Mouse (Mus musculus) adrenal gland (tissue): ENCODE results near the gene Fancg.
"Not testable (repeated sequence)": the region's sequence is repeated elsewhere in the genome, so short reads cannot be mapped to it uniquely, and the experiment has no call there.

ENCODE experiments used
- intact Hi-C: fragments of 180-260 bp; cut with DNase I; formaldehyde crosslinking; loops from one replicate; pipeline ENCODE4 v1.15.1; 2025

Fancg gene

DNA sequence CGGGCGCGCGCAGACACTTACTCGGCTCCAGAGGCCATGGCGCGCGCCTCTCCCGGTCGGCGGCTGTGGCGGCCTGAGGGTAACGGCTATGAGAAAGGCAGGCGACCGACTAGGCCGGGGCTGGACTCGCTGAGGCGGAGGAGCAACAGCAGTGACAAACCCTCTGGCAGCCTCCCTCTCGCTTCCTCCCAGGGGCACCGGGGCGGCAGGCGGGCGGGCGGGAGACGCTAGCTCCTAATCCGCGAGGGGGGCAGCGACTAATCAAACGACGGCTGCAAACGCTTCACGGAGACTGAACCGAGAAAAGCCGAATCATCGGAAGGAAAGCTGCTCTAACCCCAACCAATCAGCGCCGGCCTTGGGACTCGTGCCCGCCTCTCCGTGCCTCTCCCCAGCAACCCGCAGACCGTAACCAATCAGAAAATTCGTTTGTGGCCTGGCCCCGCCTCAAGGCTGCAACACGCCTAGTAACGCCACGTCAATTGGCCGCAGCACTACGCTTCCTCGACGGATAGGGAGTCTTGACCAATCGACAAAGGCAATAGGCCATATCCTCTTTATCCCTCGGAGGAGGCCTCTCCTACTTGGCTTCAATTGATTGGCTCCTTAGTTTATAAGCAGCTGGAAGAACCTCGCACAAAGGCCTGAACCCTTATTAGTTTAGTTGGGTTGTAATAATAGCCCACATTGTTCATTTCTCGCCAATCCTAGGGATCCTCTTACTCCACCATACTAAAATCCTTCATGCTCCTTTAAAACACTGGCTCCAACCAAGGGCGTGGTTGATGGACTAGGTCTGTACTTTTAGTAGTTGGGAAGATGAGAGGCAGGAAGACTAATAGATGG lies 9.9 kb downstream of the Fancg start, which contains the start of gene Vcp:
TSS of gene Vcp (minus strand) at position 367 of the 846 bp plus-strand sequence.
- intact Hi-C loops: not testable (repeated sequence)

GRCm38 (mm10) chr4:42999451-43000140 lies 10.7 kb downstream of the Fancg start:
- intact Hi-C loops: no loop called here

DNA sequence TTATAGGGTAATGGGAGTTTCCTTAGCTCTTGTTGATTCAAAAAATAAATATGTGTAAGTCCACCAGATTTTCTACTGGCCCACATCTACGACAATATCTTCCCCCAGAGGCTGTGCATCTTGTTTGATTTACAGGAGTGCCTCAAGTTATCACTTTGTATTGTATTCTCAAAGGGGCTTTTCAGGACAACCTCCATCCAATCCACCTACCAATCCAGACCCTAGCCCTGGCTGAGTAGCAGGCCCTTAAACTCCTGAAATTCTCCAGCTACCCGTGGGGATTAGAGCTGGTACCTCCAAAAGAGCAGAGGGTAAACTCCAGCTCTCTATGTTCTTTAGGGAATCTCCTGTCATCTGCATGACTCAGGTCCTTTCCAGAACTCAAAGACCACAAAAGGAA lies 12.3 kb downstream of the Fancg start:
- intact Hi-C loops: no loop called here

GRCm38 (mm10) chr4:42988296-42988695 lies 22.0 kb downstream of the Fancg start:
- intact Hi-C loops: no loop called here

GRCm38 (mm10) chr4:42980467-42980866 lies 29.8 kb downstream of the Fancg start:
- intact Hi-C loops: not testable (repeated sequence)

DNA sequence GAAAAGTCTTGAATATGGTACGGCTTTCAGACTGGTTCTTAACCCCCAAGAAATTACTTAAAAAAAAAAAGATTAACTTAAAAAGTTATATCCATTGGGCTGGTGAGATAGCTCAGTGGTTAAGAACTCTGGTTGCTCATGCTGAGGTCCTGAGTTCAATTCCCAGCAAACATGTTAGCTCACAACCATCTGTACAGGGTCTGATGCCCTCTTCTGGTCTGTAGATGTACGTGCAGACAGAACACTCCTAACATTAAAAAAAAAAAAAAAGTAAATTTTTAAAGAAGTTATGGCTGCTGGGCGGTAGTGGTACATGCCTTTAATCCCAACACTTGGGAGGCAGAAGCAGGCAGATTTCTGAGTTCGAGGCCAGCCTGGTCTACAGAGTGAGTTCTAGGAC lies 32.2 kb downstream of the Fancg start:
- intact Hi-C loops: no loop called here

DNA sequence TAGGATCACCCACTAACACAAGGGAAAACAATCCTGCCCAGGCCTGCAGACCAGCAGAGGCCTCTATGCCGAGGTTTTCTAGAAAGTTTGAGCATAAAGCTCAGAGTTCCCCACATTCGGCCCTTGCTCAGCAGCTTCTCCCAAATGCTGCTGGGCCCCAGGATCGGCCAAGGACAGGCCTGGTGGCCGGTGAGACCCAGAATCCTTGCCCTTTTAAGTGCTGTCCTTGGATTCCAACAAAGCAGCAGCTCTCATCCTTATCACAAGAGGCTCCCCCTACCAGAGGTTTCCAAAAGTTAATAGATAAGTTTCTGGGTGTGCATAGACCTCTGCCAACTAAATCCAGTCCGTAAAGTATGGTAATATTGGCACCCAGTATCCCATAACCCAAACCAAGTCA lies 36.4 kb downstream of the Fancg start:
- intact Hi-C loops: no loop called here

- intact Hi-C loops: no loop called here
Measured at GRCm38 (mm10) chr4:42972952-42973351, 37.4 kb downstream of the Fancg start.

DNA sequence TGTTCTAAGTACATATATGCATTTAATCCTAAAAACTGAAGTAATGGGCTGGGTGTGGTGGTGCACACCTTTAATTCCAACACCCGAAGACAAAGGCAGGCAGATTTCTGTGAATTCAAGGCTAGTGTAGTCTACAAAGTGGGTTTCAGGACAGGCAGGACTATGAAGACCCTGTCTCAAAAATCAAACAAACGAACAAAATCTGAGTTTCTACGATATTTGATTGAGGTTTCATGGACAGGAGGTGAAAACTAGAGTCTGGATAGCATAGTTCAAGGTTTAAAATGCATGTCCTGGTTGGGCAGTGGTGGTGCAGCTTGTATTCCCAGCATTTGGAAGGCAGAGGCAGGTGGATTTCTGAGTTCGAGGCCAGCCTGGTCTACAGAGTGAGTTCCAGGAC lies 41.0 kb downstream of the Fancg start, which contains the start of gene 1700022I11Rik:
TSS of gene 1700022I11Rik (plus strand) at position 301 of the 400 bp plus-strand sequence.
- intact Hi-C loops: no loop called here

DNA sequence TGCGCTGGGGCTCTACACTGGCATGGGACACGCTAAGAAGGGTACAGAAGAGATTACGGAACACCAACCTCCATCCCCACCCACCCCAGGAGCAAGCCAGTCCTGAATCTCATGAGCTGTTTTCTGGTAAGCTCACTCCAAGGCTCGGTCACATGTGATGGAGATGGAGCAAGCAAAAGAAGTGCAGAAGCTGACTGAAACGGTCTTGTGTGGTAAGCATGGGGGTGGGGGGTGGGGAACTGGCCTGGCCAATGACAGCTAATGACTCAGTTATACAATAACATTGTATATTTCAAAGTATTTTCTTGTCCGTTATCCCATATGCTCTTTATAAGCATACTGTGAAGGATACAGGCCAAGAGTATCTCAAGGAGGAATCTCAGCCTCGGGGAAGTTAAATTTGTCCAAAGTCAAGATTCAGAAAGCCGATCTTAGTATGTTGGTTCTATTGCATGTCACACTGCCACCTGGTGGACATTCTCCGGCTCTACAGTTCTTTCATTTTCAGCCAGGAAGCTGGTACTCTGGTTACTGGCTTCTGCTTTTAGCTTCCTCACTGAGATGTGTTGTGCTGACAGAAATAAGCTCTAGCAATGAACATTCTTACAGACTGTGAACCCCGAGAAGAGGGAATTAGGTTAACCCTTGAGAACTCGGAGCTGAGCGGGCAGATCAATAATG lies 45.1 kb downstream of the Fancg start:
- intact Hi-C loops: no loop called here

GRCm38 (mm10) chr4:42963480-42963879 lies 46.8 kb downstream of the Fancg start:
- intact Hi-C loops: loop anchor here (5.0 kb wide), 1 partner anchor 86 kb away; no protein-coding TSS in a partner anchor

GRCm38 (mm10) chr4:42961592-42961991 lies 48.7 kb downstream of the Fancg start:
- intact Hi-C loops: loop anchor here (5.0 kb wide), 1 partner anchor 84 kb away; no protein-coding TSS in a partner anchor

GRCm38 (mm10) chr4:42959382-42959781 lies 50.9 kb downstream of the Fancg start:
- intact Hi-C loops: no loop called here

- intact Hi-C loops: no loop called here
Measured at GRCm38 (mm10) chr4:42958942-42959341, 51.4 kb downstream of the Fancg start.

GRCm38 (mm10) chr4:42957979-42958378 lies 52.3 kb downstream of the Fancg start:
- intact Hi-C loops: no loop called here

DNA sequence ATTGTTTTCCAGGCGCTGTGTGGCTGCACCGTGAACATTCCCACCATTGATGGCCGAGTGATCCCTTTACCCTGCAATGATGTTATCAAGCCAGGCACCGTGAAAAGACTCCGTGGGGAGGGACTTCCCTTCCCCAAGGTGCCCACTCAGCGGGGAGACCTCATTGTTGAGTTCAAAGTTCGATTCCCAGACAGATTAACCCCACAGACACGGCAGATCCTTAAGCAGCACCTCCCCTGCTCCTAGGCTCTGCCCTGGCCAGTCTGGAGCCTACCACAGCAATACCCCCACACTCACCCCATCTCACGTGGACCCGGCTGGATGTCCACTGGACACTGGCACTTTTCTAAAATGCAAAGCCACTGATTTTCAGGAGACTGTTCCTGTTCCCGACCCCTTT lies 53.0 kb downstream of the Fancg start:
- intact Hi-C loops: no loop called here

GRCm38 (mm10) chr4:42956581-42956980 lies 53.7 kb downstream of the Fancg start:
- intact Hi-C loops: no loop called here

- intact Hi-C loops: no loop called here
Measured at GRCm38 (mm10) chr4:42955200-42955599, 55.1 kb downstream of the Fancg start.

DNA sequence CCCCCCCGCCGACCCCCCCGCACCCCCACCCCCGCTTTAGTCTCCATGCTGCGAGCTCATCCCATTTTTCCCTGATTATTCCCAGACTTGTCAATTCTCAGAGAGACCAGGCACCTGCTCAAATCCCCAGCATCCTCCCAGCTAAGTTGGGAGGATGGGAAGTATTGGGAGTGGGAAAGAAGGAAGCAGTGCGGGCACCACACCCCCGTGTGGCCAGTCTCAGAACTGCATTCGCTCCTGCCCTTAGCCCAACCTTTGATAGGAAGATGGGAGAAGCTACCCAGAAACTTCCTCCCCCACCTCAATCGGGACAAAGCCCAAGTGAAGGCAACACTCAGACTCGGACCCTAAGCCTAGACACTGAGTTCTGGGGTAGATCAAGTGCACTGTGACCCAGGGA lies 56.0 kb downstream of the Fancg start:
- intact Hi-C loops: no loop called here

DNA sequence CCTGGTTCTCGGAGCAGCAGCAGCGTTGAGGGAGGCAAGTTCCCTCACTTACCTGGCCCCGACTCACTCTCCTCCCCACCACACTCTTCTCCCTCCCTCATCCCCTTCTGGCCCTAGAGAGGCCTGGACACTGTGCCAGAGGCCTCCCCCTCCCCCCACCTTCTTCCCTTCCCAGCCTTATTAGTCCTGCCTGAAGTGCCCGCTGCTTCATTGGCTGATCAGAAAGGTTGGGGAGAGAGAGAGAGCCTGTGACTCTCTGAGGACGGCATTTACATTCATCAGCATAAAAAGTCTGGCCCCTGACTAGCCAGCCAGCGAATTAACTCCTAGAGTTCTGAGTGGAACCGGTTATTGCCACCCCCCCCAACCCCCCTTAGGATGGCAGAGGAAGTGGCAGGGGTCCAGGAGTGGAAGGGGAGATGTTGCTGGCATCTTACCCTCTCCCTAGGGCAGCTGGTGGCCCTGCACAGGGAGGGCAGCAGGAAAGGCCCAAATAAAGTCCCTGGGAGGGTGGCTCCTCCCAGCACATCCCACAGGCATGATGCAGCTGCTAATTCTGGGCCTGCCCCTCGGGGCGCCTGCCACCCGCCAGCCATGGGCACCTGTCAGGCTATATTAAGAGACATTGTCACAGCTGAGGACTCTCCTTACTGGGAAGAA lies 56.7 kb downstream of the Fancg start:
- intact Hi-C loops: no loop called here

DNA sequence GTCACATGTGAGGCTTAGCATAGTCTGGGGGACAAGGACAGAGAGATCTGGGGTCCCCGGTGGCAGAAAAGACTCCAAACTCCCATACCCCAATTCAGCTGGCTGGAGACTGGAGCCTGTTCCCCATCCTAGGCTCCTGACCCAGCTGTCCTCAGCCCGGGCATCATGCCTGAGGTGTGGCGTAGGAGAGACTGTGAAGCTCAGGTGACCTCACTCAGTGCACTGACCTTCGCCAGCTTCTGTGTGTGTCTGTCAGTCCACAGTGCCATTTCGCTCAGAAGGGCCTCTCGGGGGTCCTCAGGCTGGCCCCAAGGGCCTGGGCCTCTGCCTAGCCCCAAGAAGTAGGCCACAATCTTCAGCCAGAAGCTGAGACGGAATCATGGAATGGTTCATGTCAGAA lies 57.7 kb downstream of the Fancg start:
- intact Hi-C loops: no loop called here
